Mouse (Mus musculus) embryonic facial prominence, embryonic 13.5 days (tissue): ENCODE results near the gene Olfr1341. TPM values are rescaled to one million over a fixed set of nuclear protein-coding genes. Genes with fewer than 3 reads are reported as not detected.

ENCODE experiments used
- ATAC-seq: fragments of 200-750 bp; cut with Nextera tagmentation; 2 replicates; pipeline ENCODE4 v1.8.0; 2017; ENCODE audit warnings: low read depth; ENCODE audit not compliant: insufficient number of reproducible peaks, insufficient read depth, low FRiP score, low TSS enrichment
- H3K27ac ChIP-seq: fragments of 300-500 bp; sonication (generic); 2 replicates; pipeline ENCODE4 v1.5.1; 2015; ENCODE audit warnings: moderate library complexity, mild to moderate bottlenecking, inconsistent platforms
- H3K27me3 ChIP-seq: fragments of 300-500 bp; sonication (generic); 2 replicates; pipeline ENCODE4 v1.6.1; 2015; ENCODE audit warnings: mild to moderate bottlenecking, inconsistent platforms
- H3K36me3 ChIP-seq: fragments of 300-500 bp; sonication (generic); 2 replicates; pipeline ENCODE4 v1.6.1; 2015; ENCODE audit warnings: mild to moderate bottlenecking, inconsistent platforms
- H3K4me1 ChIP-seq: fragments of 300-500 bp; sonication (generic); 2 replicates; pipeline ENCODE4 v1.6.1; 2015; ENCODE audit warnings: inconsistent platforms
- H3K4me2 ChIP-seq: fragments of 300-500 bp; sonication (generic); 2 replicates; pipeline ENCODE4 v1.6.1; 2015; ENCODE audit warnings: moderate library complexity, mild to moderate bottlenecking, inconsistent platforms
- H3K4me3 ChIP-seq: fragments of 300-500 bp; sonication (generic); 2 replicates; pipeline ENCODE4 v1.5.1; 2015; ENCODE audit warnings: mild to moderate bottlenecking, inconsistent platforms
- H3K9ac ChIP-seq: fragments of 300-500 bp; sonication (generic); 2 replicates; pipeline ENCODE4 v1.6.1; 2015; ENCODE audit warnings: mild to moderate bottlenecking, inconsistent platforms
- H3K9me3 ChIP-seq: fragments of 300-500 bp; sonication (generic); 2 replicates; pipeline ENCODE4 v1.6.1; 2016; ENCODE audit warnings: inconsistent platforms
- whole genome bisulfite sequencing: fragments of 180-500 bp; shearing (Covaris S2); methylation state at CpG from one replicate; pipeline ENCODE4 v1.1.7; 2015; ENCODE audit warnings: mixed read lengths; 5-methylcytosine and 5-hydroxymethylcytosine counted together
- polyA plus RNA-seq: library from polyadenylated mRNA; unstranded; fragments of >200 nt; fragmentation: Nextera tagmentation; extraction: Ambion mirVana; gene quantifications from 2 replicates; pipeline ENCODE4 v1.2.1, GENCODE M21; 2015

Gene Olfr1341
- 0.07 TPM in 1 of 2 replicates, not detected in the other for polyA plus RNA-seq

DNA sequence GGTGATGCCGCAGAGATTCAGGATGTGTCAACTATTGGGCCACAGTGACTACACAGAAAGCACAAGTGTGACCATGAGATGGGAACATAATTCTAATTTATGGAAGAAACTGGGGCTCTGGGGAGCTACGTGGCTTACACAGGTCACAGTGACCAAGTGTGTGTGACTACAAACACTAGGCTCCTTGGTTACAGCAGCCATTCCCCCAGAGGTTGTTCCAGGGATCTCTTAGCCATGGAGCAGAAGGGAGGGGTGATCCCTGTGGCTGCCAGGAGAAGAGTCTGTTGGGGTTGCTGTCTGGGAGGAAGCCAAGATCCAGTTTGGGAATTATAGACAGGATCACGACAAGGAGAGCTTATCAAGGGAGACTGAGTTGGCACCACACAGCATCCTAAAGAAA lies at the start of gene Olfr1341:
TSS of gene Olfr1341 (plus strand) at position 301 of the 400 bp plus-strand sequence.
- no peak within 1 kb of the TSS for H3K4me3 ChIP-seq
- no peak within 1 kb of the TSS for H3K27ac ChIP-seq
- no peaks in the 10 kb centered on the region for H3K27me3 ChIP-seq
- H3K9me3 ChIP-seq, result no peaks in the 10 kb centered on the region
- no peaks in the 10 kb centered on the region for H3K4me1 ChIP-seq
- ATAC-seq, result no peak
- H3K9ac ChIP-seq, result no peak within 1 kb of the TSS
- H3K36me3 ChIP-seq, result no peaks in the 10 kb centered on the region
- 76% methylated on average over 3 of the region's 3 CpGs for WGBS
- no peak within 1 kb of the TSS for H3K4me2 ChIP-seq

DNA sequence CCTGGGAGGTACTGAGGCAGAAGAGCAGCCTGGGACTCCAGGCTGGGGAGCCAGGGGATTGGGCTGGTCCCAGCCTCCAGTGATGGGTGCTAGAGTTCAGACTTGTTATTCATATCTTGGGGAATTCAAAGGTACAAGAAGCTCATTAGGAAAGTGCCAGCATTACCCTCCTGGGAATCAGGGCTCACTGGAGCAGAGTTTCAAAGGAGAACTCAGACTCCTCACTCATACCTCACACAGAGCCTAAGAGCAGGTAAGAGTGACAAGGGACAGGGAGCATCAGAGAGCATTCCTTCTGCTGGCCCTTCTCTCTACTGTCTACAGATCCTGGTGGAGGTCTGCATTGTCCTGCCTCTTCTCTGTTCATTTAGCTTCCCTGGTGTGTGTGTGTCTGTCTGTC lies 44.7 kb upstream of the Olfr1341 start, which contains the start of gene Olfr62:
TSS of gene Olfr62 (plus strand) at position 301 of the 400 bp plus-strand sequence.
- H3K4me3 ChIP-seq, result no peak within 1 kb of the TSS
- no peaks in the 10 kb centered on the region for H3K36me3 ChIP-seq
- H3K27me3 ChIP-seq, result no peaks in the 10 kb centered on the region
- no peaks in the 10 kb centered on the region for H3K4me1 ChIP-seq
- no peak within 1 kb of the TSS for H3K27ac ChIP-seq
- no peak for ATAC-seq
- no peaks in the 10 kb centered on the region for H3K9me3 ChIP-seq
- H3K9ac ChIP-seq, result no peak within 1 kb of the TSS
- no peak within 1 kb of the TSS for H3K4me2 ChIP-seq

DNA sequence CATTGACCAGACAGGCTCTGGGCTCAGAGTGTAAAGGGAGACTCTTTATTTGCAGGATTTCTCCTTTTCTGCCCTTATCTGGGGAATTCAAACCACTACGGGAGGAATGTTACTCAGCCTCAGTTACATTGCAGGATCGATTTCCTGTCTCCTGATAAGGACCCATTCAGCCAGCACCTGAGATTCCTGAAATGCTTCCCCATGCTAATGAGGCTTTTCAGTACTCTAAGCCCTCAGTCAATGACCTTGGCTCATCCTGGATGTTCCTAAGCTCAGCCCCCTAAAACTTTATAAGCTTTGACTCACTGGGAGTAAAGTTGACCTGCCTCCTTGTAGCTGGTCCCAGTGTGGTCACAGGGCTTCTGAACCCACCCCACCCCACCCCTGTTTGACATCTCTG lies 16.2 kb upstream of the Olfr1341 start:
- H3K4me1 ChIP-seq, result no peaks in the 10 kb centered on the region
- WGBS, result 60% methylated on average over 2 of the region's 2 CpGs
- no peak for ATAC-seq
- H3K9ac ChIP-seq, result no peak overlapping the region
- H3K4me2 ChIP-seq, result no peak overlapping the region
- peaks cover 5% of the 10 kb centered on the region; the same call in 1 of the 2 replicates for H3K27me3 ChIP-seq
- H3K9me3 ChIP-seq, result no peaks in the 10 kb centered on the region
- H3K36me3 ChIP-seq, result no peaks in the 10 kb centered on the region
- no peak overlapping the region for H3K27ac ChIP-seq
- H3K4me3 ChIP-seq, result no peak overlapping the region

DNA sequence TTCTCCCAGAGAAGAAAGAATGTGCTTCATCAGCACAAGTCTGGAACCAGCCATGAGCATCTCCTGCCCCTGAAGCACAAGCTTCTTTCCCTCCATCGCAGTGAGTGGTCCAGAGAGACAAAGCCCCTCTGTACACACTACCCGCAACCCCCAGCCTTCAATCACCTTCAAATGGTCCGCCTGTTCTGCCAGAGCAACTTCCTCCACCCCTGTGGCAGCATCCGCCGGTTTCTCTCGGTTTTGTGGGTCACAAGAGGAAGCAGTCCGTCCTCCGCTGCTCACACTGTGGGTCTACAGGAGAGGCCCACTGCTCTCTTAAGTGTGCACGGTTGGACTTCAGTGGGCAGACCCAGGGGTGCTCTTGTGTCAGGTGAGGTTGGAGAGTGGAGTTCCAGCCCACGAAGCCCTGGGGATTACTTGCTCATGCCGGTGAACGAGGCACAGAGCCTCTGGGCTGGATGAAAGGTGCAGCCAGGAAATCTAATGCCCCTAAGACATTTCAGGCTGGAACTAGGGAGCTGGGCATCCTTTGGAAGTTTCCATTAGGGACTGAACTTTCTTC lies 10.8 kb upstream of the Olfr1341 start, which contains the start of gene Olfr1342:
TSS of gene Olfr1342 (minus strand) at position 345 of the 562 bp plus-strand sequence.
- H3K4me2 ChIP-seq, result no peak within 1 kb of the TSS
- no peaks in the 10 kb centered on the region for H3K9me3 ChIP-seq
- no peak within 1 kb of the TSS for H3K27ac ChIP-seq
- H3K36me3 ChIP-seq, result no peaks in the 10 kb centered on the region
- no peak within 1 kb of the TSS for H3K9ac ChIP-seq
- no peak within 1 kb of the TSS for H3K4me3 ChIP-seq
- no peaks in the 10 kb centered on the region for H3K4me1 ChIP-seq
- no peak for ATAC-seq
- H3K27me3 ChIP-seq, result peaks cover 13% of the 10 kb centered on the region; the same call in 1 of the 2 replicates
- 24% methylated on average over 12 of the region's 12 CpGs for WGBS

DNA sequence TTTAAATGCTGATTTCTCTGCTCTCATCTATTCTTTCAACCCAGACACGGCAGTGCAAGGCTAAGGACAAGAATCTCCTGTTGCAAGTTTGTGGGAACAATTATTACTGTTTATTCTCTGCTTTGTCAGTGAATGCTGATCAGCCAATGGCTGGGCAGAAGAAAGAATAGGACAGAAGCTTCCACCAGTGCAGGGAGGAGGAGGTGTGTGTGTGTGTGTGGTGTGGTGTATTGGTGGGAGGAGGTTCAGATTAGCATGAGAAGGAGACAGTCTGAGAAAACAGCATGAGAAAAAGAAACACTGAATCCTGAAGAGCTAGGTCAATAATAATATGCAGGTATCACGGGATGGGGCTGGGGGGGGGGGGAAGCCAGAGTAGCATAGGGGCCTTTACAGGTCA lies 9.5 kb upstream of the Olfr1341 start:
- Histone ChIP-seq H3K27me3 (peaks cover 13% of the 10 kb centered on the region; the same call in 1 of the 2 replicates), H3K9me3 (no peaks in the 10 kb centered on the region), H3K4me2 (no peak overlapping the region), H3K4me1 (no peaks in the 10 kb centered on the region), H3K9ac (no peak overlapping the region), H3K27ac (no peak overlapping the region), H3K4me3 (no peak overlapping the region), H3K36me3 (no peaks in the 10 kb centered on the region)
- 41% methylated on average over 2 of the region's 2 CpGs for WGBS
- ATAC-seq, result no peak

GRCm38 (mm10) chr4:118708086-118708485 lies 4.8 kb downstream of the Olfr1341 start:
- Histone ChIP-seq H3K36me3 (no peaks in the 10 kb centered on the region), H3K4me1 (no peaks in the 10 kb centered on the region), H3K4me3 (no peak overlapping the region), H3K27ac (no peak overlapping the region), H3K27me3 (no peaks in the 10 kb centered on the region), H3K4me2 (no peak overlapping the region), H3K9me3 (no peaks in the 10 kb centered on the region), H3K9ac (no peak overlapping the region)
- WGBS, result 78% methylated on average over 5 of the region's 5 CpGs
- ATAC-seq, result no peak

DNA sequence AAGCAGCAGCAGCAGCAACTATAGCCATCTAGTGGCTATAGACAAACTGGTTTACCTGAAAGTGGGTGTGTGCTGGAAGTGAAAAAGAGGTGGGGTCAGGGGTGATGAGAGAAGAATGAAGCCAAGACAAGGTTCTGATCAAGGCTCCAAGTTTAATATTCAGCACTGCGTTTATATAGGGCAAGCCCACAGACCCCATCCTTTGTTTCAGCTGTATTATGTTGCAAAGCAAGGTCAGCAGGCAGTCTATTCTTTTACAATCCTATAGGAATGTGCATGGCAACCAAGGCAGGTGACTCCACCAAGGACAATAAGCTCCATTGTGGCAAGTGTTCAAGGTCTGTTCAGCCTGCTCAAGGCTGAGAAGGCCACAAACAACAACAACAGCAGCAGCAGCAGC lies 8.3 kb downstream of the Olfr1341 start:
- H3K27ac ChIP-seq, result no peak overlapping the region
- H3K9me3 ChIP-seq, result no peaks in the 10 kb centered on the region
- no peak overlapping the region for H3K4me2 ChIP-seq
- H3K4me1 ChIP-seq, result no peaks in the 10 kb centered on the region
- no peaks in the 10 kb centered on the region for H3K36me3 ChIP-seq
- H3K4me3 ChIP-seq, result no peak overlapping the region
- no peaks in the 10 kb centered on the region for H3K27me3 ChIP-seq
- no peak overlapping the region for H3K9ac ChIP-seq
- WGBS, result 39% methylated on average over 1 of the region's 1 CpGs
- no peak for ATAC-seq

- no peak within 1 kb of the TSS for H3K4me3 ChIP-seq
- no peak within 1 kb of the TSS for H3K9ac ChIP-seq
- no peaks in the 10 kb centered on the region for H3K27me3 ChIP-seq
- no peak within 1 kb of the TSS for H3K27ac ChIP-seq
- no peaks in the 10 kb centered on the region for H3K9me3 ChIP-seq
- no peaks in the 10 kb centered on the region for H3K4me1 ChIP-seq
- ATAC-seq, result no peak
- H3K36me3 ChIP-seq, result no peaks in the 10 kb centered on the region
- no peak within 1 kb of the TSS for H3K4me2 ChIP-seq
These were observed 16.5 kb downstream of the Olfr1341 start, which contains the start of gene Olfr1340 for GRCm38 (mm10) chr4:118719838-118720237. Olfr1340 (plus strand) TSS chr4:118720138.

- Histone ChIP-seq H3K9me3 (no peaks in the 10 kb centered on the region), H3K4me1 (no peaks in the 10 kb centered on the region), H3K36me3 (no peaks in the 10 kb centered on the region), H3K4me2 (no peak overlapping the region), H3K4me3 (no peak overlapping the region), H3K27ac (no peak overlapping the region), H3K9ac (no peak overlapping the region), H3K27me3 (no peaks in the 10 kb centered on the region)
- no peak for ATAC-seq
- 53% methylated on average over 10 of the region's 10 CpGs for WGBS
These were observed 18.6 kb downstream of the Olfr1341 start for GRCm38 (mm10) chr4:118721742-118722483.

DNA sequence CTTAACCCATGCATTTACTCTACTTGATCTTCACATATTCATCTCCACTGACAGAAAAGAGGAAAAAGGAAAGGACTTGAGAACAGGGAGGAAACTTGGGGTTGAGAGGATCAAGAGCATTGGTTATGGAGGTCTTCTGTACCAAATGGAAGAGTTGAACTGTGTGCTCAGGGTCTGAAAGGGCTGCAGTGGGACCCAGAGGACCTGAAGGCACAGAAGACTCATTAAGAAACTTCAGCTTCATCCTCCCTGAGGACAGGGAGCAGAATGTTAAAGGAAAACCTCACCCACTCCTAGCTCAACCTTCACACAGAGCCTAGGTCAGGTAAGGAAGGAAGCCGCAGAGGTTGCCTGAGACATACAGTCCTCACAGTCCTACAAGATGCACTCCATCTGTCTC lies 28.6 kb downstream of the Olfr1341 start, which contains the start of gene Olfr1339:
TSS of gene Olfr1339 (plus strand) at position 301 of the 400 bp plus-strand sequence.
- Histone ChIP-seq H3K4me1 (no peaks in the 10 kb centered on the region), H3K27ac (no peak within 1 kb of the TSS), H3K9ac (no peak within 1 kb of the TSS), H3K9me3 (no peaks in the 10 kb centered on the region), H3K4me2 (no peak within 1 kb of the TSS), H3K36me3 (no peaks in the 10 kb centered on the region), H3K4me3 (no peak within 1 kb of the TSS), H3K27me3 (no peaks in the 10 kb centered on the region)
- no peak for ATAC-seq
- 83% methylated on average over 1 of the region's 1 CpGs for WGBS

DNA sequence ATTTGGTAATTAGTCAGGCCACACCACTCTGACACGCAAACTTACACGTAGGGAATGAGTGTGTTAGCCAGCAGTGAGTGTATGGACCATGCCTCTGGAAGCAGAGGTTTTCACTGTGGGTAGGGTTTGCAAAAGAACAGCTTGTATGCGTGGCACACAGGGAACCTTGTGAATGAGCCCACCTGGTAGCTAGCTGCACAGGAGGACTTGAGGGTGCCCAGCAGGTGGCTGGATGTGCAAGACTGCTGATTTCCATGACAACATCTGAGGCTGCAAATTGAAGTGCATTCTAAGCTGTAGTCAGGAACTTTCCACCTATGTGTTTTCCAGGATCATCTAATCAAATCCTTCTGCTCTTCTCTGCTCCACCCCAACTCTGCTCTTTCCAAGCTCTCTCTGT lies 36.3 kb downstream of the Olfr1341 start:
- H3K4me3 ChIP-seq, result no peak overlapping the region
- H3K27me3 ChIP-seq, result peaks cover 45% of the 10 kb centered on the region
- WGBS, result 57% methylated on average over 3 of the region's 3 CpGs
- no peak overlapping the region for H3K4me2 ChIP-seq
- H3K36me3 ChIP-seq, result no peaks in the 10 kb centered on the region
- H3K9me3 ChIP-seq, result no peaks in the 10 kb centered on the region
- no peak overlapping the region for H3K27ac ChIP-seq
- no peak overlapping the region for H3K9ac ChIP-seq
- no peaks in the 10 kb centered on the region for H3K4me1 ChIP-seq
- ATAC-seq, result no peak
